Mouse (Mus musculus) adrenal gland, postnatal 36 days (tissue): ENCODE results near the gene Tmem72. TPM values are rescaled to one million over a fixed set of nuclear protein-coding genes. Genes with fewer than 3 reads are reported as not detected.

ENCODE experiments used
- DNase-seq, 2 experiments: peaks; one replicate each; pipeline ENCODE4 v3.0.0; 2021; ENCODE audit warnings: mixed read lengths in 1 of 2
- total RNA-seq, 2 experiments: library from RNA; stranded (reverse); gene quantifications; 2 replicates each; pipeline ENCODE4 v1.2.3; 2021

The Tmem72 gene
- total RNA-seq, 2 experiments from 2014 or later, result 0.07 TPM

- DNase-seq, result no peak
These were observed 37.0 kb downstream of the Tmem72 start for GRCm38 (mm10) chr6:116679563-116680288.

GRCm38 (mm10) chr6:116677321-116677720, 39.4 kb downstream of the Tmem72 start:
- DNase-seq, result no peak

- no peak for DNase-seq
These were observed 40.3 kb downstream of the Tmem72 start for GRCm38 (mm10) chr6:116676355-116676913.

GRCm38 (mm10) chr6:116674283-116674886, 42.3 kb downstream of the Tmem72 start:
- no peak for DNase-seq

- peak; percentile 82 to 84 for DNase-seq
These were observed 43.0 kb downstream of the Tmem72 start, which contains the start of gene Rassf4 for GRCm38 (mm10) chr6:116673471-116674282. TSS of gene Rassf4 (minus strand) at chr6:116673952.

GRCm38 (mm10) chr6:116672349-116672748, 44.4 kb downstream of the Tmem72 start:
- DNase-seq, result no peak

- no peak for DNase-seq
These were observed 44.9 kb downstream of the Tmem72 start for GRCm38 (mm10) chr6:116671768-116672167.

GRCm38 (mm10) chr6:116671031-116671430, 45.7 kb downstream of the Tmem72 start:
- no peak for DNase-seq

GRCm38 (mm10) chr6:116670144-116670543, 46.6 kb downstream of the Tmem72 start:
- DNase-seq, result peak; percentile 41 to 47

- DNase-seq, result peak in 1 of 2 experiments; percentile 26
These were observed 47.8 kb downstream of the Tmem72 start for GRCm38 (mm10) chr6:116668682-116669470.

GRCm38 (mm10) chr6:116667382-116667781, 49.3 kb downstream of the Tmem72 start:
- no peak for DNase-seq

- DNase-seq, result no peak
These were observed 49.8 kb downstream of the Tmem72 start for GRCm38 (mm10) chr6:116666892-116667291.

GRCm38 (mm10) chr6:116666085-116666750, 50.5 kb downstream of the Tmem72 start:
- DNase-seq, result no peak

- no peak for DNase-seq
These were observed 51.9 kb downstream of the Tmem72 start for GRCm38 (mm10) chr6:116664830-116665229.

- no peak for DNase-seq
These were observed 52.7 kb downstream of the Tmem72 start for GRCm38 (mm10) chr6:116664031-116664430.

- DNase-seq, result no peak
These were observed 53.3 kb downstream of the Tmem72 start for GRCm38 (mm10) chr6:116663364-116663763.

- DNase-seq, result peak; percentile 40 to 64
These were observed 62.8 kb downstream of the Tmem72 start for GRCm38 (mm10) chr6:116653684-116654454.

- no peak for DNase-seq
These were observed 63.5 kb downstream of the Tmem72 start for GRCm38 (mm10) chr6:116653191-116653590.

- DNase-seq, result peak; percentile 55 to 66
These were observed 65.1 kb downstream of the Tmem72 start for GRCm38 (mm10) chr6:116651437-116652118.

- DNase-seq, result peak; percentile 42 to 73
These were observed 66.3 kb downstream of the Tmem72 start, which contains the start of gene Depp1 for GRCm38 (mm10) chr6:116650406-116650805. TSS of gene Depp1 (plus strand) at chr6:116650609.
